In genomic region chr1:151341321-151342044, GRCm38 (mm10) we compare ENCODE assay signal across 17 mouse cellular contexts. TPM values are rescaled to one million over a fixed set of nuclear protein-coding genes. Genes with fewer than 3 reads are reported as not detected.
A peak's percentile ranks its signal among the peaks of the same experiment; 100 is the strongest.
DNase-seq lines count a peak whose midpoint lies in the region; ATAC-seq and TF ChIP-seq lines count a peak whose summit lies in the region.
"Had no signal": no experiment of that assay in that cellular context is flagged by ENCODE, and none has a peak within 500 bp of the region (broad histone marks: within the 10 kb centered on the region; RNA-seq: fewer than 3 reads in every experiment).

No protein-coding gene starts in this region.

- no peak overlapping the region for H3K9ac ChIP-seq in heart, embryonic 13.5 days
- no peak overlapping the region for H3K9ac ChIP-seq in kidney, embryonic 14.5 days (ENCODE audit: low read depth, low read length)
- no peak overlapping the region for H3K9ac ChIP-seq in stomach, embryonic 15.5 days
- H3K9ac ChIP-seq: limb, embryonic 12.5 days; neural tube, embryonic 15.5 days had no signal

- no peaks in the 10 kb centered on the region; the same call in 1 of the 2 replicates for H3K36me3 ChIP-seq in kidney, adult 2 months (ENCODE audit: control insufficient read depth, insufficient read depth, low read length)
- H3K36me3 ChIP-seq in heart, embryonic 13.5 days, result no peaks in the 10 kb centered on the region
- no peaks in the 10 kb centered on the region for H3K36me3 ChIP-seq in kidney, embryonic 14.5 days (ENCODE audit: control insufficient read depth, insufficient read depth, low read length)
- H3K36me3 ChIP-seq in stomach, embryonic 15.5 days, result no peaks in the 10 kb centered on the region
- H3K36me3 ChIP-seq: limb, embryonic 12.5 days; neural tube, embryonic 15.5 days had no signal

- TF ChIP-seq CTCF in kidney, adult 2 months (conservative IDR thresholded peaks at IDR 0.05; ENCODE audit: insufficient read depth, insufficient read length, low read depth, low read length), result no peak

- H3K4me2 ChIP-seq in heart, embryonic 13.5 days, result peak overlapping the region; percentile 81
- H3K4me2 ChIP-seq in kidney, embryonic 14.5 days (replicated peaks; ENCODE audit: low read depth, low read length), result peak overlapping the region; percentile 19; the same call in 1 of the 2 replicates
- 0 out of 2 replicates have a peak overlapping the region, but pooled peaks have one; percentile 17 for H3K4me2 ChIP-seq in stomach, embryonic 15.5 days
- H3K4me2 ChIP-seq: limb, embryonic 12.5 days; neural tube, embryonic 15.5 days had no signal

- peak overlapping the region; percentile 100 for H3K27ac ChIP-seq in kidney, adult 2 months (ENCODE audit: insufficient read depth, low read depth, low read length)
- peak overlapping the region; percentile 97 for H3K27ac ChIP-seq in heart, embryonic 13.5 days (replicated peaks)
- peak overlapping the region; percentile 86 for H3K27ac ChIP-seq in kidney, embryonic 14.5 days (ENCODE audit: low read depth, low read length)
- H3K27ac ChIP-seq in stomach, embryonic 15.5 days, result peak overlapping the region; percentile 23; the same call in 1 of the 2 replicates
- H3K27ac ChIP-seq: hindbrain, postnatal 0 days; limb, embryonic 12.5 days; neural tube, embryonic 15.5 days had no signal

- peaks cover 34% of the 10 kb centered on the region for H3K4me1 ChIP-seq in kidney, adult 2 months (ENCODE audit: control insufficient read depth, insufficient read depth, low read length)
- peaks cover 63% of the 10 kb centered on the region for H3K4me1 ChIP-seq in heart, embryonic 13.5 days
- peaks cover 8% of the 10 kb centered on the region; the same call in 1 of the 2 replicates for H3K4me1 ChIP-seq in kidney, embryonic 14.5 days (ENCODE audit: control insufficient read depth, insufficient read depth, low read length)
- peaks cover 12% of the 10 kb centered on the region; the same call in 1 of the 2 replicates for H3K4me1 ChIP-seq in stomach, embryonic 15.5 days

- 30% methylated on average over 8 of the region's 8 CpGs for WGBS in kidney, adult 2 months
- WGBS in heart, embryonic 13.5 days, result 54% methylated on average over 8 of the region's 8 CpGs
- WGBS in kidney, embryonic 14.5 days, result 37% methylated on average over 8 of the region's 8 CpGs
- WGBS in stomach, embryonic 15.5 days, result 38% methylated on average over 8 of the region's 8 CpGs

- H3K4me3 ChIP-seq in kidney, adult 2 months (ENCODE audit: insufficient read depth, low read depth, low read length), result no peak overlapping the region
- no peak overlapping the region for H3K4me3 ChIP-seq in heart, embryonic 13.5 days
- no peak overlapping the region for H3K4me3 ChIP-seq in kidney, embryonic 14.5 days (ENCODE audit: low read length)
- H3K4me3 ChIP-seq in stomach, embryonic 15.5 days (replicated peaks), result no peak overlapping the region
- H3K4me3 ChIP-seq: limb, embryonic 12.5 days; neural tube, embryonic 15.5 days had no signal

- DNase-seq in kidney, adult 2 months, result peak; percentile 87
- no peak for DNase-seq in kidney, postnatal 10 days
- no peak for DNase-seq in cerebellum, adult 11-12 months
- DNase-seq in layer of hippocampus, postnatal 10 days (ENCODE audit: low spot score in 2 of 2), result no peak
- DNase-seq: adrenal gland, postnatal 36 days; cerebellum, adult 18-20 months; gastrocnemius, postnatal 36 days; layer of hippocampus, adult 9-11 months; right cerebral cortex, adult 18-20 months; thymus, postnatal 14 days had no signal

- no peaks in the 10 kb centered on the region for H3K9me3 ChIP-seq in heart, embryonic 13.5 days
- no peaks in the 10 kb centered on the region for H3K9me3 ChIP-seq in kidney, embryonic 14.5 days (ENCODE audit: control insufficient read depth, low read length)
- H3K9me3 ChIP-seq in stomach, embryonic 15.5 days, result no peaks in the 10 kb centered on the region
- H3K9me3 ChIP-seq: limb, embryonic 12.5 days; neural tube, embryonic 15.5 days had no signal

- TF ChIP-seq POLR2A in kidney, adult 2 months (IDR thresholded peaks at IDR 0.05; ENCODE audit: low read depth, low read length), result no peak

- ATAC-seq in heart, embryonic 13.5 days (ENCODE audit: extremely low read depth, insufficient number of reproducible peaks, low FRiP score, low TSS enrichment), result no peak
- no peak for ATAC-seq in kidney, embryonic 14.5 days (ENCODE audit: low FRiP score, low TSS enrichment)
- no peak for ATAC-seq in stomach, embryonic 15.5 days (ENCODE audit: insufficient read depth, low FRiP score, low read depth)
- ATAC-seq: hindbrain, postnatal 0 days; midbrain, embryonic 16.5 days had no signal

- H3K27me3 ChIP-seq in kidney, adult 2 months (replicated peaks; ENCODE audit: control insufficient read depth, insufficient read depth, low read length), result no peaks in the 10 kb centered on the region
- no peaks in the 10 kb centered on the region for H3K27me3 ChIP-seq in heart, embryonic 13.5 days (replicated peaks)
- no peaks in the 10 kb centered on the region for H3K27me3 ChIP-seq in kidney, embryonic 14.5 days (ENCODE audit: control insufficient read depth, insufficient read depth, low read length)
- no peaks in the 10 kb centered on the region for H3K27me3 ChIP-seq in stomach, embryonic 15.5 days (replicated peaks)
- H3K27me3 ChIP-seq: limb, embryonic 12.5 days; neural tube, embryonic 15.5 days had no signal

RNA-seq across cellular contexts. Expression of gene Ivns1abp, which starts 2.8 kb away (rescaled TPM):
- 137 and 155 TPM in 2 replicates for polyA plus RNA-seq in kidney, adult 2 months (2012; rRNA removed)
- 221 and 252 TPM in 2 replicates for polyA plus RNA-seq in heart, embryonic 13.5 days (2015; fragmentation: Nextera tagmentation; extraction: Ambion mirVana)
- 208 and 414 TPM in 2 replicates for polyA plus RNA-seq in kidney, embryonic 14.5 days (2014; fragmentation: Nextera tagmentation; extraction: Ambion mirVana)
- 206 and 241 TPM in 2 replicates for polyA plus RNA-seq in stomach, embryonic 15.5 days (2015; fragmentation: Nextera tagmentation; extraction: Ambion mirVana)
- 100 to 1,000 TPM; 115 to 126 TPM for total RNA-seq in layer of hippocampus, postnatal 10 days (2021)

Comparison
In these comparisons a context has a peak if more than half of its experiments do, and no peak if none do; other contexts are left out.
1. H3K27ac ChIP-seq: peak in every context shown above with its lines; median percentile 100 in kidney, adult 2 months; 97 in heart, embryonic 13.5 days; 86 in kidney, embryonic 14.5 days; 23 in stomach, embryonic 15.5 days.
2. H3K4me2 ChIP-seq: peak in every context shown above with its lines; median percentile 81 in heart, embryonic 13.5 days; 19 in kidney, embryonic 14.5 days; 17 in stomach, embryonic 15.5 days.